Mouse (Mus musculus): ENCODE results near the gene Arhgdia. TPM values are rescaled to one million over a fixed set of nuclear protein-coding genes. Genes with fewer than 3 reads are reported as not detected.
A peak's percentile ranks its signal among the peaks of the same experiment; 100 is the strongest.
"Not testable (repeated sequence)": the region's sequence is repeated elsewhere in the genome, so short reads cannot be mapped to it uniquely, and the experiment has no call there.

Gene Arhgdia
- polyA plus RNA-seq, 1 experiment from 2014 or later: 621 TPM

GRCm38 (mm10) chr11:120597240-120598235, 16.1 kb upstream of the Arhgdia start:
- WGBS: 5% methylated on average over 93 of the region's 99 CpGs
- DNase-seq (ENCODE audit: low spot score) (peak; percentile 67), ATAC-seq (replicated peaks; ENCODE audit: low FRiP score) (no peak; the same call in 1 of the 2 replicates)
- Histone ChIP-seq H3K36me3 (ENCODE audit: control insufficient read depth, insufficient read depth, low read length) (peaks cover 31% of the 10 kb centered on the region), H3K4me3 (ENCODE audit: low read depth, low read length) (peak overlapping the region; percentile 100), H3K4me1 (replicated peaks; ENCODE audit: control insufficient read depth, insufficient read depth, low read length) (peaks cover 12% of the 10 kb centered on the region; the same call in 1 of the 2 replicates), H3K27me3 (ENCODE audit: control insufficient read depth, insufficient read depth, low read length) (no peaks in the 10 kb centered on the region), H3K9me3 (ENCODE audit: control insufficient read depth, low read length) (no peaks in the 10 kb centered on the region), H3K27ac (ENCODE audit: low read depth, low read length) (peak overlapping the region; percentile 74), H3K9ac (ENCODE audit: low read length) (peak overlapping the region; percentile 98), H3K4me2 (ENCODE audit: low read depth, low read length, severe bottlenecking) (peak overlapping the region; percentile 99)

DNA sequence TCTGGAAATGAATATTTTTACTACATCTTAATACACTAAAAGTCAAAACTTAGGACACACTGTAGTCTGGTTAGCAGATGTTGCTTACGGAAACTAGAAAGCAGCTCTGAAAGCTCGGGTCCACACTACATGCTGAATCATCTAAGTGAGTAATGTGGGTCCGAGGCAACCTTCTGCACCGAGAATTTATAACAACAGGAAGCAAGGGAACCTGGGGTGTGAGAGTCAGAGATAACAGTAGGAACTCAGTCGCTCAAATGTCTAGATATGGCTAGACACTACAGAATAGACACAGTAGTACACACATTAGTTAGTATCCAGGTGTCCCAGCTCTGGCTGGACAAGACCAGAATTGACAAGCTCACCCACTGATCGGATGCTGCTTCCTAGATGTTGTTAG, 7.1 kb upstream of the Arhgdia start:
- Histone ChIP-seq H3K27me3 (ENCODE audit: control insufficient read depth, insufficient read depth, low read length) (no peaks in the 10 kb centered on the region), H3K9me3 (ENCODE audit: control insufficient read depth, low read length) (peaks cover 3% of the 10 kb centered on the region; the same call in 1 of the 2 replicates), H3K4me2 (ENCODE audit: low read depth, low read length, severe bottlenecking) (no peak overlapping the region), H3K4me3 (ENCODE audit: low read depth, low read length) (no peak overlapping the region), H3K27ac (ENCODE audit: low read depth, low read length) (no peak overlapping the region), H3K36me3 (ENCODE audit: control insufficient read depth, insufficient read depth, low read length) (peaks cover 38% of the 10 kb centered on the region), H3K4me1 (replicated peaks; ENCODE audit: control insufficient read depth, insufficient read depth, low read length) (no peaks in the 10 kb centered on the region), H3K9ac (ENCODE audit: low read length) (no peak overlapping the region)
- ATAC-seq (replicated peaks; ENCODE audit: low FRiP score) (no peak), DNase-seq (ENCODE audit: low spot score) (no peak)
- WGBS: 91% methylated on average over 6 of the region's 6 CpGs

GRCm38 (mm10) chr11:120583937-120584336, 2.5 kb upstream of the Arhgdia start:
- WGBS: 94% methylated on average over 1 of the region's 1 CpGs
- Histone ChIP-seq H3K4me1 (replicated peaks; ENCODE audit: control insufficient read depth, insufficient read depth, low read length) (peaks cover 10% of the 10 kb centered on the region), H3K9me3 (ENCODE audit: control insufficient read depth, low read length) (peaks cover 3% of the 10 kb centered on the region; the same call in 1 of the 2 replicates), H3K9ac (ENCODE audit: low read length) (no peak overlapping the region), H3K27ac (ENCODE audit: low read depth, low read length) (no peak overlapping the region), H3K36me3 (ENCODE audit: control insufficient read depth, insufficient read depth, low read length) (peaks cover 29% of the 10 kb centered on the region), H3K4me2 (ENCODE audit: low read depth, low read length, severe bottlenecking) (no peak overlapping the region), H3K4me3 (ENCODE audit: low read depth, low read length) (no peak overlapping the region), H3K27me3 (ENCODE audit: control insufficient read depth, insufficient read depth, low read length) (no peaks in the 10 kb centered on the region)
- ATAC-seq (replicated peaks; ENCODE audit: low FRiP score) (no peak), DNase-seq (ENCODE audit: low spot score) (no peak)

- not testable (repeated sequence) for H3K9me3 ChIP-seq (ENCODE audit: control insufficient read depth, low read length); H3K9ac ChIP-seq (ENCODE audit: low read length); H3K27me3 ChIP-seq (ENCODE audit: control insufficient read depth, insufficient read depth, low read length); H3K4me2 ChIP-seq (ENCODE audit: low read depth, low read length, severe bottlenecking); H3K27ac ChIP-seq (ENCODE audit: low read depth, low read length); DNase-seq (ENCODE audit: low spot score); ATAC-seq (replicated peaks; ENCODE audit: low FRiP score); H3K4me3 ChIP-seq (ENCODE audit: low read depth, low read length)
- peaks cover 10% of the 10 kb centered on the region for H3K4me1 ChIP-seq (replicated peaks; ENCODE audit: control insufficient read depth, insufficient read depth, low read length)
- WGBS: 81% methylated on average over 2 of the region's 2 CpGs
- H3K36me3 ChIP-seq (ENCODE audit: control insufficient read depth, insufficient read depth, low read length): peaks cover 30% of the 10 kb centered on the region
Observed at GRCm38 (mm10) chr11:120582982-120583293, 1.5 kb upstream of the Arhgdia start.

- peak overlapping the region; percentile 87 for H3K4me2 ChIP-seq (ENCODE audit: low read depth, low read length, severe bottlenecking)
- H3K27ac ChIP-seq (ENCODE audit: low read depth, low read length): peak overlapping the region; percentile 84
- DNase-seq (ENCODE audit: low spot score) (no peak), ATAC-seq (replicated peaks; ENCODE audit: low FRiP score) (no peak)
- H3K36me3 ChIP-seq (ENCODE audit: control insufficient read depth, insufficient read depth, low read length): peaks cover 28% of the 10 kb centered on the region
- peaks cover 3% of the 10 kb centered on the region; the same call in 1 of the 2 replicates for H3K9me3 ChIP-seq (ENCODE audit: control insufficient read depth, low read length)
- no peaks in the 10 kb centered on the region for H3K27me3 ChIP-seq (ENCODE audit: control insufficient read depth, insufficient read depth, low read length)
- WGBS: 76% methylated on average over 8 of the region's 8 CpGs
- H3K9ac ChIP-seq (ENCODE audit: low read length): peak overlapping the region; percentile 80
- H3K4me1 ChIP-seq (replicated peaks; ENCODE audit: control insufficient read depth, insufficient read depth, low read length): peaks cover 10% of the 10 kb centered on the region
- peak overlapping the region; percentile 97 for H3K4me3 ChIP-seq (ENCODE audit: low read depth, low read length)
Observed at GRCm38 (mm10) chr11:120582268-120582981, 1.0 kb upstream of the Arhgdia start.

- H3K4me3 ChIP-seq (ENCODE audit: low read depth, low read length): peak overlapping the region; percentile 97
- H3K9ac ChIP-seq (ENCODE audit: low read length): peak overlapping the region; percentile 80
- WGBS: under 1% methylated on average over 44 of the region's 44 CpGs
- peak overlapping the region; percentile 84 for H3K27ac ChIP-seq (ENCODE audit: low read depth, low read length)
- DNase-seq (ENCODE audit: low spot score): peak; percentile 69
- peaks cover 10% of the 10 kb centered on the region for H3K4me1 ChIP-seq (replicated peaks; ENCODE audit: control insufficient read depth, insufficient read depth, low read length)
- H3K27me3 ChIP-seq (ENCODE audit: control insufficient read depth, insufficient read depth, low read length): no peaks in the 10 kb centered on the region
- H3K9me3 ChIP-seq (ENCODE audit: control insufficient read depth, low read length): peaks cover 3% of the 10 kb centered on the region; the same call in 1 of the 2 replicates
- peak; percentile 20 for ATAC-seq (replicated peaks; ENCODE audit: low FRiP score)
- peaks cover 25% of the 10 kb centered on the region for H3K36me3 ChIP-seq (ENCODE audit: control insufficient read depth, insufficient read depth, low read length)
- peak overlapping the region; percentile 87 for H3K4me2 ChIP-seq (ENCODE audit: low read depth, low read length, severe bottlenecking)
Observed at GRCm38 (mm10) chr11:120580871-120581331, 523 bp downstream of the Arhgdia start.

DNA sequence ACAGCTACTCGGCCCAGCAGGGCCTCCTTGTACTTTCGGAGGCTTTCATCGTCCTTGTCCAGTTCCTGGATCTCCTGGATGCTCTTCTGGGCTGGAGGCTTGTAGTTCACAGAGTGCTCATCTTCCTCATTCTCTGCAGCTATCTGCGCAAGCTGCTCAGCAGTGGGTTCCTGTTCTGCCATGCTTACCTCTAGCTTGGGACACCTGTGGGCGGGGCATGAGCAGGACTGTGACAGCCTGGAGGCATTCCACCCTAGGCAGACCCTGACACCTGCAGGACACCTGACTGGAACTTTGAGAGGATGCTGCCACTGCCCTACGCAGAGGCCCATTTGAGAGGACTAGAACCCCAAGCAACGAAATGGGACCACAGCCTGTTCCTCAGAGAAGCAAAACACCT, 1.2 kb downstream of the Arhgdia start:
- ATAC-seq (replicated peaks; ENCODE audit: low FRiP score): no peak
- Histone ChIP-seq H3K27me3 (ENCODE audit: control insufficient read depth, insufficient read depth, low read length) (no peaks in the 10 kb centered on the region), H3K9me3 (ENCODE audit: control insufficient read depth, low read length) (peaks cover 3% of the 10 kb centered on the region; the same call in 1 of the 2 replicates), H3K4me3 (ENCODE audit: low read depth, low read length) (peak overlapping the region; percentile 97), H3K9ac (ENCODE audit: low read length) (peak overlapping the region; percentile 80), H3K4me2 (ENCODE audit: low read depth, low read length, severe bottlenecking) (peak overlapping the region; percentile 87), H3K4me1 (replicated peaks; ENCODE audit: control insufficient read depth, insufficient read depth, low read length) (peaks cover 10% of the 10 kb centered on the region), H3K36me3 (ENCODE audit: control insufficient read depth, insufficient read depth, low read length) (peaks cover 22% of the 10 kb centered on the region), H3K27ac (ENCODE audit: low read depth, low read length) (no peak overlapping the region)
- DNase-seq (ENCODE audit: low spot score): no peak
- WGBS: 70% methylated on average over 7 of the region's 7 CpGs

GRCm38 (mm10) chr11:120579316-120580107, 1.9 kb downstream of the Arhgdia start:
- H3K4me2 ChIP-seq (ENCODE audit: low read depth, low read length, severe bottlenecking): peak overlapping the region; percentile 87
- H3K36me3 ChIP-seq (ENCODE audit: control insufficient read depth, insufficient read depth, low read length): peaks cover 20% of the 10 kb centered on the region
- H3K9ac ChIP-seq (ENCODE audit: low read length): peak overlapping the region; percentile 30
- 63% methylated on average over 15 of the region's 15 CpGs for WGBS
- peak; percentile 90 for DNase-seq (ENCODE audit: low spot score)
- H3K27me3 ChIP-seq (ENCODE audit: control insufficient read depth, insufficient read depth, low read length): no peaks in the 10 kb centered on the region
- peaks cover 10% of the 10 kb centered on the region for H3K4me1 ChIP-seq (replicated peaks; ENCODE audit: control insufficient read depth, insufficient read depth, low read length)
- ATAC-seq (replicated peaks; ENCODE audit: low FRiP score): no peak
- H3K9me3 ChIP-seq (ENCODE audit: control insufficient read depth, low read length): peaks cover 3% of the 10 kb centered on the region; the same call in 1 of the 2 replicates
- H3K4me3 ChIP-seq (ENCODE audit: low read depth, low read length): peak overlapping the region; percentile 97
- H3K27ac ChIP-seq (ENCODE audit: low read depth, low read length): no peak overlapping the region
